Mouse (Mus musculus) E14TG2a.4 (cell line): ENCODE measurements around the gene Xk.
"Not testable (repeated sequence)": the region's sequence is repeated elsewhere in the genome, so short reads cannot be mapped to it uniquely, and the experiment has no call there.

ENCODE experiments used
- CTCF ChIP-seq: conservative IDR thresholded peaks from 2 replicates; pipeline ENCODE4 v1.5.1; 2014; ENCODE audit warnings: low read length
- POU5F1 ChIP-seq: IDR thresholded peaks from 2 replicates; pipeline ENCODE4 v1.6.1; 2014; ENCODE audit warnings: low read length, borderline replicate concordance

- not testable (repeated sequence) for TF ChIP-seq CTCF, POU5F1
These were observed 62.4 kb downstream of the Xk start for GRCm38 (mm10) chrX:9334996-9335395.
